Mouse (Mus musculus) ES-E14 (cell line): ENCODE data around the gene Sult4a1.

Experiments used
- CHD2 ChIP-seq: IDR thresholded peaks from 2 replicates; pipeline ENCODE4 v1.6.1; 2014; ENCODE audit warnings: mild to moderate bottlenecking, low read depth, low read length, inconsistent platforms
- MAFK ChIP-seq: IDR thresholded peaks from 2 replicates; pipeline ENCODE4 v1.6.1; 2014; ENCODE audit warnings: mild to moderate bottlenecking, low read depth, low read length, inconsistent platforms; ENCODE audit not compliant: insufficient read depth
- ZC3H11A ChIP-seq: IDR thresholded peaks from 2 replicates; pipeline ENCODE4 v1.6.1; 2012; ENCODE audit warnings: low read depth, mild to moderate bottlenecking, inconsistent platforms, low read length, borderline replicate concordance
- ZNF384 ChIP-seq: IDR thresholded peaks from 2 replicates; pipeline ENCODE4 v1.6.1; 2012; ENCODE audit warnings: low read depth, low read length, inconsistent platforms

DNA sequence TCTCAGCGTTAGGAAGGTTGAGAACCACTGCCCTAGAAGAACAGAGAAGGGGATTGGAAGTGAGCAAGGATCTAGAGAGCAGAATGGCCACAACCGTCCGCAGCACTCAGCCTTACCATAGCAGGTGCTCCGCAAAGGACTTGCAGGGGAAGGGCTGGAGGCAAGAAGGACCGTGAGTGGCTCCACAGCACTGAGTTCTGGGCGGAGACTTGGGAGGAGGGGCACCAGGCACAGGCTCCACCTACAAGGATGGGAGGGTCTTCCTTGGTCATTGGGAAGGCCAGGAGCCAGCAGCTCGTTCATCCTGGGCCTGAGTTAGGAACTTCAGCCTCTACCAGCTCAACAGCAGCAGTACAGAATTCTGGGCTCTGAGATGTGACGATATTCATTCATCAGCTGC is 32.5 kb downstream of the Sult4a1 start:
- TF ChIP-seq ZC3H11A: no peak
- no peak for TF ChIP-seq MAFK
- TF ChIP-seq CHD2: no peak
- TF ChIP-seq ZNF384: no peak
